Mouse (Mus musculus) heart, postnatal 0 days (tissue): ENCODE measurements at regions not wholly inside any gene's neighbourhood (a gene's known extent, or its start where the extent isn't known, plus 50 kb on each side); places are given as distances from the start of the nearest gene placed in this dataset.

Source experiments
- CTCF ChIP-seq: IDR thresholded peaks from 2 replicates; pipeline ENCODE4 v1.5.1; 2016; ENCODE audit warnings: antibody characterized with exemption, control low read depth, low read depth
- EP300 ChIP-seq: IDR thresholded peaks from 2 replicates; pipeline ENCODE4 v1.6.1; 2016; ENCODE audit warnings: antibody characterized with exemption, low read depth

DNA sequence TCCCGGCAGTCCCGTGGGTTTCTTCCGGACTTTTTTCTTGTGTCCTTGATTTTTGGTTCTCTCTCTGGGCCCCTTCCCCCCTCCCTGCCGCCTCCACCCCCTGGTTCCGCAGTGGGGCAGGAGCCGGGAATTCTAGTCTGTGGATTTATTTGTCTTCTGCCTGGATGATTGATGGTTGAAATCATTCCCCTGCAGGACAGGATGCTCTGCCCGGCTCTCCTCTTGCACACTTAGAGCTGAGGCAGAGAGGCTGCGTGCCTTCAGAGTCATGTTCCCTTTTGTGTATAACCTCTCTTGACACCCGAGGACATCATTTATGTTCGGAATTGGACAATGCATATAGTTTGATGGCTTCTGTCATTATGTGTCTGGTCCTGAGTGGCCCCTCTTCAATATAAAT lies 74.0 kb downstream of the Dmrta2 start:
- TF ChIP-seq CTCF (no peak), EP300 (no peak)
